Mouse (Mus musculus) lung, adult 2 months (tissue): ENCODE data around the gene Sult4a1.

Experiments used
- CTCF ChIP-seq: fragments of 200-500 bp; IDR thresholded peaks from 2 replicates; pipeline ENCODE4 v1.5.1; 2011; ENCODE audit warnings: mild to moderate bottlenecking, low read length, control low read depth; ENCODE audit not compliant: insufficient read depth
- POLR2A ChIP-seq: fragments of 200-500 bp; IDR thresholded peaks from 2 replicates; pipeline ENCODE4 v1.6.1; 2011; ENCODE audit warnings: low read depth, mild to moderate bottlenecking, control low read depth, low read length, borderline replicate concordance; ENCODE audit errors: extremely low read depth

DNA sequence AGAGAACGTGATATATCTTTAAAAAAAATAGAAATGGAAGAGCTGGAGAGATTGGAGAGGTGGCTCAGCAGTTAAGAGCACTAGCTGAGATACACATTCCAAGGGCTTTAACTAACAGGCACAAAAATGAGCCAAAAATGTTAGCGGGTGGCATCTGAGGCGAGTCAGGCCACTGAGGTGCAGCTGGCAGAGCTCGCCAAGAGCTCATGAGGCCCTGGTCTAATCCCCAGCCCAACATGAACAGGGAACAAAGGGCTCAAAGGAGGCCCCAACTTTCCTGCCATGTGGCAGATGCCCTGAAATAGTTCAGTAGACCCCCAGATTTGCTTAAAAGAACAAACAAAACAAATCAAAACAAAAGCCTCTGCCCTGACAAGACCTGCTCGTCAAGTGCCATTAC lies 35.4 kb upstream of the Sult4a1 start:
- no peak for TF ChIP-seq POLR2A
- TF ChIP-seq CTCF, result no peak
